Mouse (Mus musculus) spleen, adult 2 months (tissue): ENCODE results near the gene Dnajc16.

Source experiments
- CTCF ChIP-seq: fragments of 200-500 bp; IDR thresholded peaks from 2 replicates; pipeline ENCODE4 v1.5.1; 2011; ENCODE audit warnings: mild to moderate bottlenecking, inconsistent platforms; ENCODE audit not compliant: insufficient read depth, insufficient read length, insufficient replicate concordance; ENCODE audit errors: extremely low read depth
- POLR2A ChIP-seq: fragments of 200-500 bp; IDR thresholded peaks from 2 replicates; pipeline ENCODE4 v1.6.1; 2011; ENCODE audit warnings: low read depth, low read length, inconsistent platforms

GRCm38 (mm10) chr4:141719304-141719703 is 71.4 kb downstream of the Dnajc16 start:
- TF ChIP-seq CTCF (no peak), POLR2A (no peak)
